Mouse (Mus musculus) heart, embryonic 12.5 days (tissue): ENCODE measurements at regions not wholly inside any gene's neighbourhood (a gene's known extent, or its start where the extent isn't known, plus 50 kb on each side); places are given as distances from the start of the nearest gene placed in this dataset.
A peak's percentile ranks its signal among the peaks of the same experiment; 100 is the strongest.

Source experiments
- ATAC-seq: fragments of 200-750 bp; cut with Nextera tagmentation; 2 replicates; pipeline ENCODE4 v1.8.0; 2017; ENCODE audit warnings: moderate TSS enrichment, moderate library complexity; ENCODE audit not compliant: insufficient number of reproducible peaks, low FRiP score
- H3K27ac ChIP-seq: fragments of 300-500 bp; sonication (generic); 2 replicates; pipeline ENCODE4 v1.5.1; 2016; ENCODE audit warnings: mild to moderate bottlenecking, moderate library complexity; ENCODE audit not compliant: poor library complexity, severe bottlenecking
- H3K27me3 ChIP-seq: fragments of 300-500 bp; sonication (generic); replicated peaks from 2 replicates; pipeline ENCODE4 v1.6.1; 2016; ENCODE audit warnings: mild to moderate bottlenecking, moderate library complexity
- H3K36me3 ChIP-seq: fragments of 300-500 bp; sonication (generic); 2 replicates; pipeline ENCODE4 v1.6.1; 2016; ENCODE audit warnings: mild to moderate bottlenecking, moderate library complexity
- H3K4me1 ChIP-seq: fragments of 300-500 bp; sonication (generic); replicated peaks from 2 replicates; pipeline ENCODE4 v1.6.1; 2016; ENCODE audit warnings: mild to moderate bottlenecking
- H3K4me2 ChIP-seq: fragments of 300-500 bp; sonication (generic); 2 replicates; pipeline ENCODE4 v1.6.1; 2016; ENCODE audit warnings: mild to moderate bottlenecking, moderate library complexity
- H3K4me3 ChIP-seq: fragments of 300-500 bp; sonication (generic); 2 replicates; pipeline ENCODE4 v1.5.1; 2016; ENCODE audit warnings: mild to moderate bottlenecking
- H3K9ac ChIP-seq: fragments of 300-500 bp; sonication (generic); 2 replicates; pipeline ENCODE4 v1.6.1; 2016; ENCODE audit warnings: mild to moderate bottlenecking, moderate library complexity
- H3K9me3 ChIP-seq: fragments of 300-500 bp; sonication (generic); replicated peaks from 2 replicates; pipeline ENCODE4 v1.6.1; 2016; ENCODE audit warnings: mild to moderate bottlenecking, moderate library complexity
- WGBS: fragments of 180-500 bp; shearing (Covaris S2); methylation state at CpG from one replicate; pipeline ENCODE4 v1.1.7; 2016; 5-methylcytosine and 5-hydroxymethylcytosine counted together

DNA sequence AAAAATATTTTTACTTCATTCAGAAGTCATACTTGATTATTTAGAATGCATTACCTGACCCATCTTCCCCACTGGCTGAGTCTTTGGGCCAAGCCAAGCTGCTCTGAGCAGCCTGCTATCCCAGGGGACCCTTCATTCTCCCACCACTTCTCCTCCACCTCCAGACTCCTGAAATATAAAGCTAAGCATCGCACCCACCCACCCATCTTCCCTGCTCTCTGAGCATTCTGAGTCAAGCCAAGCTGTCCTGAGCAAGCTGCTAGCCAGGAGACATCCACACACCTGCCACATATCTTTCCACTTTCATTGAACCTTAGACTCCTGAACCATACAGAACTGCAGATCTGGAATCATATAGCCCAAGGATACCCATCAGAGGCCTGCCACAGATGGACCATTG lies 1456.2 kb upstream of the Adam24 start:
- WGBS = 90% methylated on average over 1 of the region's 1 CpGs
- no peaks in the 10 kb centered on the region for H3K36me3 ChIP-seq
- no peak overlapping the region for H3K4me2 ChIP-seq
- no peak overlapping the region for H3K27ac ChIP-seq
- H3K27me3 ChIP-seq = no peaks in the 10 kb centered on the region
- H3K4me1 ChIP-seq = no peaks in the 10 kb centered on the region
- H3K9me3 ChIP-seq = no peaks in the 10 kb centered on the region
- no peak overlapping the region for H3K9ac ChIP-seq
- H3K4me3 ChIP-seq = no peak overlapping the region
- ATAC-seq = no peak

DNA sequence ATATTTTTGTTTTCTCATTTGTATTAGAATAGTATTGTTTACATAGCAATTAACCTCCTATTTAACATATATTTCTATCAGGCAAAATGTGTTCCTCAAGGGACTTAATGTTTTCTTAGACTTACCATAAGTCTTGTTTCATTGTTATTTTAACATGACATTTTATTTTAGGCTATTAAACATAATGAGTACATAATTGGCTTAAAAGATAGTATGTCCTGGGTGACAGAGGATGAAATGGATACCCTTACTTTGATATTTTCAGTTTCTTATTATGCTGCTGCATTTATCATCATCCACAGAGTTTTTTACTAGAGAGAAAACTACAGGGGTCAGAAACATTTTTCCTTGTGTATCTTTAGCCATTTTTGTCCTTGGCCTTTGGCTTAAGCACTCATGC lies 1447.6 kb upstream of the Adam24 start:
- no peaks in the 10 kb centered on the region for H3K36me3 ChIP-seq
- no peak overlapping the region for H3K27ac ChIP-seq
- H3K4me1 ChIP-seq = no peaks in the 10 kb centered on the region
- H3K4me3 ChIP-seq = no peak overlapping the region
- ATAC-seq = no peak
- no peak overlapping the region for H3K4me2 ChIP-seq
- H3K9me3 ChIP-seq = no peaks in the 10 kb centered on the region
- H3K9ac ChIP-seq = no peak overlapping the region
- H3K27me3 ChIP-seq = no peaks in the 10 kb centered on the region

DNA sequence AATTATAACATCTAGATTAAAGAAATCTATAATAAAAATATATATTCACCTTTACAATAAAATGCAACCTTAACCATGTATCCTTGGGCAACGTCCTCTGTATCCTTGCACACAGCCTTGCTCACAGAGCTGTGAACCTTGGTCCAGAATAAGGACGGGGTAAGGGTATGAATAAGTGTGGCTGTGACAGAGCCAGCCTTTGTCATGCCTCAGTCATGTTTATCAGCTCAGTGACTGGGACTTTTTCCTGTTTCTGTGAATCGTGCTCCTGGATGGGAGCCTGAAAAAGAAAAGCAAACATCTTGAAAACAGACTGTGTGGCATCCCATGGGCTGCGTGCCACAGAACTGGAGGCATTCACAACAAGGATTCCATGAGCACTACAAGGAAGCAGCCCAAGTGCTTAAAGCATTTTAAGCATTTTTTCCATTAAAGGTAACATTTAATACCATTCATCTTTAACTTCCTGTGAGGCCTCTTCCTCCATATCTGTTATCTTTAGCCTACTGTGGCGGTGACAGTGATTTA lies 1405.8 kb upstream of the Adam24 start:
- Histone ChIP-seq H3K4me3 (no peak overlapping the region), H3K4me2 (no peak overlapping the region), H3K9ac (no peak overlapping the region), H3K27me3 (no peaks in the 10 kb centered on the region), H3K4me1 (peaks cover 4% of the 10 kb centered on the region; the same call in 1 of the 2 replicates), H3K9me3 (no peaks in the 10 kb centered on the region), H3K36me3 (no peaks in the 10 kb centered on the region), H3K27ac (no peak overlapping the region)
- 49% methylated on average over 5 of the region's 5 CpGs for WGBS
- ATAC-seq = no peak; the same call in 1 of the 2 replicates

DNA sequence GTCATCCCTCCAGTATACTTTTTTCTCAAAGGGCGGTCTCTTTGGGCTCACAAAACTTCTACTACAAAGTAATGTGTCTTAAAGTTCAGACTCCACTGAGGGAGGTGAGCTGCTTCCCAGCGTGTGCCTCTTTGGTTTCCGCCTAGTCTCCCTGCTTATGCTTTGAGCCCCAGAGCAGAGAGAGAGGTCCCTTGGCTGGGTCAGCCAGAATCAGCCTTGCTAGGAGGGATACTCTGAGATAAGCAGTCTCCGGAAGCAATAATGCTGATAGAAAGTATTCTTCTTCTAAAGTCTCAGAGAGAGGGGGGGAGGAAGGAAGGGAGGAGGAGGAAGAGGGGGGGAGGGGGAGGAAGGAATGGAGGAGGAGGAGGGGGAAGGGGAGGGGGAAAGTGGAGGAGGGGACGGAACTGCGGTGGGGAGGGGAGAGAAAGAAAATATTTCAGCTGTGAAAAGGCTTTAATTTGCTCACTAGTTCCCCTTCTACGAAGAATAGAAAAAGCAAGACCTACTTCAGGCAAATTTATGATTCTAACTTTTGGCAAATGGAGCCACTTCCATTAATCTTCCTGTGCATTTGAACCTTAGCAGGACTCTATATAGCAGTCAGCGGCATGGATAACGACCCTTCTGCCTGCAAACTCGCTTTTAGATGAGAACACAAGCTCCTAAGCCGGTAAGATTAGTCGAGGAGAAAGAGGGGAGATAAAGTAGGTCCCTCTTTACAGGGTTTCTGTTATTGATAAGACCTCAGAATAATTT lies 1377.2 kb upstream of the Adam24 start:
- H3K4me3 ChIP-seq = peak overlapping the region; percentile 38
- no peaks in the 10 kb centered on the region for H3K36me3 ChIP-seq
- H3K4me1 ChIP-seq = peaks cover 11% of the 10 kb centered on the region
- no peaks in the 10 kb centered on the region for H3K27me3 ChIP-seq
- no peaks in the 10 kb centered on the region for H3K9me3 ChIP-seq
- ATAC-seq = peak; percentile 74
- H3K4me2 ChIP-seq = peak overlapping the region; percentile 66
- WGBS = 9% methylated on average over 12 of the region's 12 CpGs
- H3K9ac ChIP-seq = peak overlapping the region; percentile 17; the same call in 1 of the 2 replicates
- H3K27ac ChIP-seq = no peak overlapping the region

DNA sequence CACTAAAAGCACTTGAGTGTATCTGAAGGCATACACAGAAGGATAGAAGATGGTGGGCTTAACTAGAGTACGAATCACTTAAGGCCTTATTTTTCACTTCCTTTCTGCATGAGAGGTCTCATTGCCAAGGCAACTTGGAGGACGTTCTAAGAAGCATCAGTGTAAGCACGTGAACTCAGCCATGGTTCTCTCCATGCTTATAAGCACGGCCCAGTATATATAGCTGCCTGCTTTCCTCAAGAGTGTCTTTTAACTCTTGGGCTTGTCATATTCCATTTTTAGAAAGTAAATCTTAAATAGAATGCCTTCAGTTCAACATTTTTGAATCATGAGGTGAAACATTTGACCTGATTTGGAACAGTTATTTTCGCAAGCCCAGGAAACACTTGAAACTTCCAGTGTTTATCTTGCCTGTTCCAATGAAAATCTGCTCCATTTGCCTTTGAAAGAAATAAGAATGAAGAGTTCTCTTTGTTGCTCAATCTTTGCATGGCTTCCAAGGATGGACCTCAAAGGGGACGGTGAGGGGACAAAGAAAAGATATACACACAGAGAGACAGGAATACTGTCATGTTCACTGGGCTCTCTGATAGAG lies 1371.0 kb upstream of the Adam24 start:
- Histone ChIP-seq H3K4me3 (no peak overlapping the region), H3K9ac (no peak overlapping the region), H3K27ac (no peak overlapping the region), H3K4me1 (no peaks in the 10 kb centered on the region), H3K36me3 (no peaks in the 10 kb centered on the region), H3K4me2 (no peak overlapping the region), H3K9me3 (no peaks in the 10 kb centered on the region), H3K27me3 (no peaks in the 10 kb centered on the region)
- no peak for ATAC-seq
- WGBS = 69% methylated on average over 6 of the region's 6 CpGs

DNA sequence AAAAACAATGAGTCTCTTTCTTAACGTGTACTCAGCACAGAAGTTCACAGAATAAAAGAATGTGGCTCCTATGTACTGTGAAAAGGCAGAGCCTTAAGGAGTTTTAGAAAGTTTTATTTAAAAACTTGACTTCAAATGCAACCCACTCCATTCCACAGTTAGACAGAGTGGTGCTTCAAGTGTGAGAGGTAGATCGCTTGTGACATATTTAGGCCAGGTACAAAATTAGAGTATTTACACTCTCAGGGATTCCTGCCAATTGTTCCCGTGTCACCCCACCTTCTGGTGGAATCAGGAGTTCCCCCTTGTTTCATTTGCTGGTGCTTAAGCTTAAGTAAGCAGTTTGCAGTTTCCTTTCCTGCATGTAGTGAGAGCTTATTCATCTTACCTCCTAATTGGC lies 1361.0 kb upstream of the Adam24 start:
- Histone ChIP-seq H3K4me3 (no peak overlapping the region), H3K4me2 (no peak overlapping the region), H3K9me3 (no peaks in the 10 kb centered on the region), H3K9ac (no peak overlapping the region), H3K27ac (no peak overlapping the region), H3K36me3 (no peaks in the 10 kb centered on the region), H3K27me3 (no peaks in the 10 kb centered on the region), H3K4me1 (no peaks in the 10 kb centered on the region)
- WGBS = 51% methylated on average over 3 of the region's 3 CpGs
- ATAC-seq = no peak

DNA sequence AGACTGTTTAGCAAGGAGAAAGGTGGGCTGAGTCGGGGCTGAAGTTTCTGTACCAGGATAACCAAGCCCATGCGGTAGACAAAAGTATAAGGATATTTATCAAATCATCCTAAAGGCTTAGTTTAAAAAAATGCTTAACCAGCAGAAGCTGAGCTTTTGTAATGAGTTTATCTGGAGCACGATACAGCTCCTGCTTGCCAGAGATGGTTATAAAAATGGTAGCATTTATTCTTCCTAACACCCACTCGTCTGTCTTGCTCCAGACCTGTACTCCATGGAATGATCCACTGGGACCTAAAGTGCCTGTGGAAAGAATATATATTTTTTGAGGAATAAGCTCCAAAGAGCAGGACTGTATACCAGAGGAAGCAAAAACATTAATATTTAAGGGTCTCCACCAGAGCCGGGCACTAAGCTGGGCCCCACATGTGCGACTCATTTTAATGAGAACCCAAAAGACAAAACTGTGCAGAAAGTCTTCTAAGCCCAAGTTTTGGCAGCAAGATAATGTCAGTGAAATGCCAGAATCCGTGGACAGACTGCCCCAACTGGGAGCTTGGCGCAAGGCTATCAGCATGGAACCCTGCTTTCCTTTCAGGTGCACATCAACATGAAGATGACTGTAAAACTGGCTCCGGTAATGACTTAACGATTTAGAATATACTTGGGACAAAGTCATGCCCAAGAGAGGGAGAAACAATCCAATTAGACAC lies 1359.2 kb upstream of the Adam24 start:
- H3K4me2 ChIP-seq = no peak overlapping the region
- 80% methylated on average over 10 of the region's 10 CpGs for WGBS
- no peak for ATAC-seq

DNA sequence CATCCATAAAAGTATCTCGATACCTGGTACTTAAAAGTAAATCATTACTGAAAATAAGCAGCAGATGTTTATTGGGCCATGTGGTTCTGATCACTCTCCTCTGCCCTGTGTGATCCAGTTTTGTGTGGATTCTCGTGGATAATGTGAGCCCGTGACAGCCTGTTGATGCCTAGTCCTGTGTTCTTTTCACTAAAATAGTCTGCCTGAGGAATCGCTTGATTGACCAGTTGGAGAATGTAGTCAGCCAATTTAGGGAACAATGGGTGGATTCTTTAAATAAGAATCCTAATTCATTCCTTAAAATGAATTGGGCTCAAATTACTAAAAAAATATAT lies 1358.7 kb upstream of the Adam24 start:
- WGBS = 78% methylated on average over 4 of the region's 4 CpGs
- no peaks in the 10 kb centered on the region for H3K4me1 ChIP-seq
- H3K9me3 ChIP-seq = no peaks in the 10 kb centered on the region
- no peak overlapping the region for H3K9ac ChIP-seq
- no peak for ATAC-seq
- H3K4me3 ChIP-seq = no peak overlapping the region
- no peak overlapping the region for H3K4me2 ChIP-seq
- H3K27me3 ChIP-seq = no peaks in the 10 kb centered on the region
- no peaks in the 10 kb centered on the region for H3K36me3 ChIP-seq
- H3K27ac ChIP-seq = no peak overlapping the region

More for the DNA sequence above, 1359.2 kb upstream of the Adam24 start:
- Histone ChIP-seq H3K4me3 (no peak overlapping the region), H3K27ac (no peak overlapping the region), H3K4me1 (no peaks in the 10 kb centered on the region), H3K9ac (no peak overlapping the region), H3K9me3 (no peaks in the 10 kb centered on the region), H3K27me3 (no peaks in the 10 kb centered on the region), H3K36me3 (no peaks in the 10 kb centered on the region)

DNA sequence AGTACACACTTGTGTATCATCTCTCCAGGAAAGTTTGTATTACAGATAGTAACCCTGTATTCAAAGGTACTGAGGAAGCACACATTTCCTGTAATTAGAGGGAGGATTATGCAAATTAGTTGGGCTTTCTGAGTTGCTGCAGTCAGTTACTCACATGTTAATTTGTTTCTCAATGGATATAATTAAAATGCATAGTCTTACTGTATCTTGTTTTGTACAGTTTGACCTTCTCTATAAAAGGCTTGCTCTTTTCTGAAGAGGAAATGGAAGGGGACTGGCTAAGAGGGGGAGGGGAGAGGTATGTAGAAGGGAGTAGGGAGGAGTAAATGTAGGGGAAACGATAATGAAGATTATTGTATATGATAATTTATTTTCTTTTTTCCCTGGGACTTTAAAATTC lies 1345.5 kb upstream of the Adam24 start:
- ATAC-seq = no peak
- WGBS = 85% methylated on average over 1 of the region's 1 CpGs
- H3K9ac ChIP-seq = no peak overlapping the region

DNA sequence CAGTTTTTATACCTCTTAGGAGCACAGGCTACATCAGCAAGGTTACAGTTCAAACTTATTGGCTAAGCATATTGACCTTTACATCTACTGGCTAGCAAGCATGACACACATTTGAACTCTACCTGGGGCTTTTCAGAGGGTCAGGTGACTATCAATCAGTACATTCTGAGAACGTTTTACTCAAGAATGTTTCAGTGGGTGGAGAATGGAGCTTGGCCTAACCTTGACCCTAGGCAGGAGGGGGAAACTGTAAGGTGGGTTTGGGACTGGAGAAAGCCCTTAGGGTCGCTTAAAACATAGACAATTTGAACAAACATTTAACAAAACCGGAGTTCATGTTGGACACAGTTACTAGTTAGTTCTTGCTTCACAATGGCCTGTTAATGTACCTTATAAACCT lies 1330.1 kb upstream of the Adam24 start:
- Histone ChIP-seq H3K4me1 (no peaks in the 10 kb centered on the region), H3K4me3 (no peak overlapping the region), H3K36me3 (no peaks in the 10 kb centered on the region), H3K27me3 (no peaks in the 10 kb centered on the region), H3K27ac (no peak overlapping the region), H3K9ac (no peak overlapping the region), H3K4me2 (no peak overlapping the region), H3K9me3 (no peaks in the 10 kb centered on the region)
- ATAC-seq = no peak
- 64% methylated on average over 3 of the region's 3 CpGs for WGBS

More for the DNA sequence above, 1345.5 kb upstream of the Adam24 start:
- Histone ChIP-seq H3K27me3 (no peaks in the 10 kb centered on the region), H3K4me2 (no peak overlapping the region), H3K9me3 (no peaks in the 10 kb centered on the region), H3K27ac (no peak overlapping the region), H3K36me3 (no peaks in the 10 kb centered on the region), H3K4me1 (no peaks in the 10 kb centered on the region), H3K4me3 (no peak overlapping the region)

DNA sequence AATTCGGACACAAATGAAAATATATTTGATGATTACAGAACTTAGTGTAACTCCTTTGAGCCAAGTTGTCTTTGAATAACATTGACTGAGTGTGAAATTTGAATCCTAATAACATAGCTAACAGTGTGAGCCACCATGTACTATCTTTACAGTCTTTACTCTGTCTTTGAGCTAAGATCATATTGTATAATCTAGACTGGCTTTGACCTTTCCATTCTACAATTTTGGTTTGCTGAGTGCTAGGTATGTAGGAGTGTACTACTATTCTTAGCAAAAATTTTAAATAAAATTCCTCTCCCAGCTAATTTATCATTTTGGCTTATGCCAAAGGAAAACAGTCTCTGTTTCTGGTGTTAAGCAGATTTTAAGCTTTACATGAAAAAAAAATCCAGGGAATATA lies 1328.4 kb upstream of the Adam24 start:
- H3K9me3 ChIP-seq = no peaks in the 10 kb centered on the region
- H3K4me2 ChIP-seq = no peak overlapping the region
- H3K27me3 ChIP-seq = no peaks in the 10 kb centered on the region
- ATAC-seq = no peak
- H3K27ac ChIP-seq = no peak overlapping the region
- H3K36me3 ChIP-seq = no peaks in the 10 kb centered on the region
- no peak overlapping the region for H3K9ac ChIP-seq
- H3K4me1 ChIP-seq = no peaks in the 10 kb centered on the region
- H3K4me3 ChIP-seq = no peak overlapping the region
- 76% methylated on average over 1 of the region's 1 CpGs for WGBS
